ENCODE assay signal across 9 mouse cellular contexts in genomic region chr9:63967408-63968172, GRCm38 (mm10). TPM values are rescaled to one million over a fixed set of nuclear protein-coding genes. Genes with fewer than 3 reads are reported as not detected.
DNase-seq lines count a peak whose midpoint lies in the region; ATAC-seq lines count a peak whose summit lies in the region.
"Had no signal": no experiment of that assay in that cellular context is flagged by ENCODE, and none has a peak within 500 bp of the region (broad histone marks: within the 10 kb centered on the region; RNA-seq: fewer than 3 reads in every experiment).

No protein-coding gene starts in this region.

- WGBS in kidney, embryonic 15.5 days, result 53% methylated on average over 14 of the region's 14 CpGs
- WGBS in forebrain, embryonic 15.5 days, result 59% methylated on average over 14 of the region's 14 CpGs
- WGBS in limb, embryonic 13.5 days, result 77% methylated on average over 14 of the region's 14 CpGs

- peak overlapping the region; percentile 29 for H3K4me2 ChIP-seq in kidney, embryonic 15.5 days
- H3K4me2 ChIP-seq in forebrain, embryonic 15.5 days (replicated peaks), result no peak overlapping the region
- H3K4me2 ChIP-seq in limb, embryonic 13.5 days (replicated peaks), result no peak overlapping the region

- no peaks in the 10 kb centered on the region for H3K9me3 ChIP-seq in kidney, embryonic 15.5 days (replicated peaks)
- no peaks in the 10 kb centered on the region for H3K9me3 ChIP-seq in forebrain, embryonic 15.5 days
- H3K9me3 ChIP-seq in limb, embryonic 13.5 days, result no peaks in the 10 kb centered on the region

- H3K36me3 ChIP-seq in kidney, embryonic 15.5 days, result peaks cover 4% of the 10 kb centered on the region
- no peaks in the 10 kb centered on the region for H3K36me3 ChIP-seq in forebrain, embryonic 15.5 days
- peaks cover 10% of the 10 kb centered on the region; the same call in 1 of the 2 replicates for H3K36me3 ChIP-seq in limb, embryonic 13.5 days

- 0 out of 2 replicates have a peak overlapping the region, but pooled peaks have one; percentile 18 for H3K9ac ChIP-seq in kidney, embryonic 15.5 days
- no peak overlapping the region for H3K9ac ChIP-seq in forebrain, embryonic 15.5 days (replicated peaks)
- H3K9ac ChIP-seq in limb, embryonic 13.5 days, result no peak overlapping the region; the same call in 1 of the 2 replicates

- no peak for DNase-seq in kidney, postnatal 36 days
- DNase-seq in spleen, adult 18-20 months, result no peak
- no peak for DNase-seq in layer of hippocampus, postnatal 25 days (ENCODE audit: extremely low spot score in 1 of 2, low spot score in 1 of 2)

- H3K27ac ChIP-seq in kidney, embryonic 15.5 days, result peak overlapping the region; percentile 86
- peak overlapping the region; percentile 83 for H3K27ac ChIP-seq in brown adipose tissue, adult 24 weeks (replicated peaks; ENCODE audit: low read depth, low read length)
- H3K27ac ChIP-seq in forebrain, embryonic 15.5 days (replicated peaks), result peak overlapping the region; percentile 45
- 0 out of 2 replicates have a peak overlapping the region, but pooled peaks have one; percentile 34 for H3K27ac ChIP-seq in limb, embryonic 13.5 days
- H3K27ac ChIP-seq: macrophage had no signal

- no peak for ATAC-seq in kidney, embryonic 15.5 days (replicated peaks; ENCODE audit: low FRiP score)
- no peak for ATAC-seq in forebrain, embryonic 15.5 days (replicated peaks)
- no peak for ATAC-seq in limb, embryonic 13.5 days (ENCODE audit: low FRiP score, low read depth)
- no peak for ATAC-seq in monocyte, adult 5-6 weeks (replicated peaks; ENCODE audit: insufficient number of reproducible peaks, low FRiP score, low TSS enrichment, poor library complexity, severe bottlenecking)

- no peak overlapping the region for H3K4me3 ChIP-seq in kidney, embryonic 15.5 days (replicated peaks)
- H3K4me3 ChIP-seq in brown adipose tissue, adult 24 weeks (ENCODE audit: insufficient read depth, low read depth, low read length), result no peak overlapping the region
- no peak overlapping the region for H3K4me3 ChIP-seq in forebrain, embryonic 15.5 days
- no peak overlapping the region for H3K4me3 ChIP-seq in limb, embryonic 13.5 days

- H3K27me3 ChIP-seq in kidney, embryonic 15.5 days, result no peaks in the 10 kb centered on the region
- no peaks in the 10 kb centered on the region for H3K27me3 ChIP-seq in forebrain, embryonic 15.5 days
- H3K27me3 ChIP-seq in limb, embryonic 13.5 days, result no peaks in the 10 kb centered on the region

- peaks cover 97% of the 10 kb centered on the region for H3K4me1 ChIP-seq in kidney, embryonic 15.5 days
- H3K4me1 ChIP-seq in brown adipose tissue, adult 24 weeks (ENCODE audit: control insufficient read depth, insufficient read depth, insufficient read length, low read length), result peaks cover 65% of the 10 kb centered on the region
- peaks cover 46% of the 10 kb centered on the region for H3K4me1 ChIP-seq in forebrain, embryonic 15.5 days
- H3K4me1 ChIP-seq in limb, embryonic 13.5 days, result peaks cover 96% of the 10 kb centered on the region

RNA-seq across cellular contexts. Expression of gene Smad6, which starts 54.3 kb away (rescaled TPM):
- 10.6 and 12.3 TPM in 2 replicates for polyA plus RNA-seq in kidney, embryonic 15.5 days (2015; fragmentation: Nextera tagmentation; extraction: Ambion mirVana)
- polyA plus RNA-seq in brown adipose tissue, adult 24 weeks (2012; ENCODE audit: insufficient read depth, insufficient read length, missing spikeins), result 5.3 and 14.8 TPM in 2 replicates
- polyA plus RNA-seq in forebrain, embryonic 15.5 days (2015; fragmentation: Nextera tagmentation; extraction: Ambion mirVana), result 2.0 and 2.4 TPM in 2 replicates
- polyA plus RNA-seq in limb, embryonic 13.5 days (2015; fragmentation: Nextera tagmentation; extraction: Ambion mirVana), result 10.8 and 11.0 TPM in 2 replicates
- total RNA-seq in layer of hippocampus, postnatal 25 days (2021), result 1 to 10 TPM; 1.8 to 2.2 TPM
- 0.43 to 2.4 TPM (median 0.86 TPM) in 3 replicates for total RNA-seq in monocyte, adult 5-6 weeks (2017)

Comparison
In these comparisons a context has a peak if more than half of its experiments do, and no peak if none do; other contexts are left out.
1. H3K27ac ChIP-seq: peak in every context shown above with its lines; median percentile 86 in kidney, embryonic 15.5 days; 83 in brown adipose tissue, adult 24 weeks; 45 in forebrain, embryonic 15.5 days; 34 in limb, embryonic 13.5 days.